Mouse (Mus musculus) kidney, postnatal 14 days (tissue): ENCODE results near the gene Vmn1r120.
"Not testable (repeated sequence)": the region's sequence is repeated elsewhere in the genome, so short reads cannot be mapped to it uniquely, and the experiment has no call there.

Experiments
- DNase-seq: peaks from one replicate; pipeline ENCODE4 v3.0.0; 2022; ENCODE audit warnings: mixed read lengths

The Vmn1r120 gene

GRCm38 (mm10) chr7:21053684-21054083, at the start of gene Vmn1r120:
TSS of gene Vmn1r120 (minus strand) at chr7:21053784.
- not testable (repeated sequence) for DNase-seq

- DNase-seq, result not testable (repeated sequence)
These were observed 44.8 kb upstream of the Vmn1r120 start, which contains the start of gene Vmn1r121 for GRCm38 (mm10) chr7:21098413-21098812. TSS of gene Vmn1r121 (minus strand) at chr7:21098513.

GRCm38 (mm10) chr7:21012355-21012754, 41.2 kb downstream of the Vmn1r120 start, which contains the start of gene Vmn1r119:
TSS of gene Vmn1r119 (minus strand) at chr7:21012455.
- not testable (repeated sequence) for DNase-seq
